Mouse (Mus musculus) thymus, adult 18-20 months (tissue): ENCODE results near the gene Ifrd1.
A peak's percentile ranks its signal among the peaks of the same experiment; 100 is the strongest.
"Not testable (repeated sequence)": the region's sequence is repeated elsewhere in the genome, so short reads cannot be mapped to it uniquely, and the experiment has no call there.

Experiments
- DNase-seq, 2 experiments: peaks; one replicate each; pipeline ENCODE4 v3.0.0; 2022; ENCODE audit warnings: mixed read lengths in 2 of 2

The Ifrd1 gene

GRCm38 (mm10) chr12:40248454-40249180, at the start of gene Ifrd1:
Gene Ifrd1, minus strand, starts transcription at chr12:40248504.
- no peak for DNase-seq

- no peak for DNase-seq
Measured at GRCm38 (mm10) chr12:40286539-40286938, 38.2 kb upstream of the Ifrd1 start.

GRCm38 (mm10) chr12:40280596-40281325, 32.5 kb upstream of the Ifrd1 start:
- no peak for DNase-seq

GRCm38 (mm10) chr12:40277581-40277980, 29.3 kb upstream of the Ifrd1 start:
- DNase-seq, result no peak

- no peak for DNase-seq
Measured at GRCm38 (mm10) chr12:40274931-40275330, 26.6 kb upstream of the Ifrd1 start.

- no peak for DNase-seq
Measured at GRCm38 (mm10) chr12:40273339-40273738, 25.0 kb upstream of the Ifrd1 start.

GRCm38 (mm10) chr12:40272710-40273109, 24.4 kb upstream of the Ifrd1 start:
- DNase-seq, result no peak

- no peak for DNase-seq
Measured at GRCm38 (mm10) chr12:40268313-40268712, 20.0 kb upstream of the Ifrd1 start.

GRCm38 (mm10) chr12:40263712-40264111, 15.4 kb upstream of the Ifrd1 start:
- DNase-seq, result no peak

- DNase-seq, result no peak
Measured at GRCm38 (mm10) chr12:40263006-40263405, 14.7 kb upstream of the Ifrd1 start.

GRCm38 (mm10) chr12:40258462-40259000, 10.2 kb upstream of the Ifrd1 start:
- no peak for DNase-seq

- DNase-seq, result peak; percentile 33 to 39
Measured at GRCm38 (mm10) chr12:40257226-40257625, 8.9 kb upstream of the Ifrd1 start.

- DNase-seq, result no peak
Measured at GRCm38 (mm10) chr12:40256543-40256942, 8.2 kb upstream of the Ifrd1 start.

- DNase-seq, result no peak
Measured at GRCm38 (mm10) chr12:40256033-40256432, 7.7 kb upstream of the Ifrd1 start.

GRCm38 (mm10) chr12:40255310-40255709, 7.0 kb upstream of the Ifrd1 start:
- DNase-seq, result not testable (repeated sequence)

- DNase-seq, result no peak
Measured at GRCm38 (mm10) chr12:40254729-40255128, 6.4 kb upstream of the Ifrd1 start.

GRCm38 (mm10) chr12:40253241-40253640, 4.9 kb upstream of the Ifrd1 start:
- DNase-seq, result no peak

- no peak for DNase-seq
Measured at GRCm38 (mm10) chr12:40250256-40250655, 2.0 kb upstream of the Ifrd1 start.

GRCm38 (mm10) chr12:40247976-40248375, 328 bp downstream of the Ifrd1 start:
- DNase-seq, result no peak

GRCm38 (mm10) chr12:40247384-40247783, 920 bp downstream of the Ifrd1 start:
- DNase-seq, result no peak

- DNase-seq, result no peak
Measured at GRCm38 (mm10) chr12:40245434-40245970, 2.8 kb downstream of the Ifrd1 start.

GRCm38 (mm10) chr12:40244926-40245325, 3.4 kb downstream of the Ifrd1 start:
- no peak for DNase-seq

- DNase-seq, result no peak
Measured at GRCm38 (mm10) chr12:40243821-40244221, 4.5 kb downstream of the Ifrd1 start.

GRCm38 (mm10) chr12:40243241-40243640, 5.1 kb downstream of the Ifrd1 start:
- no peak for DNase-seq
